Mouse (Mus musculus) testis, adult 2 months (tissue): ENCODE data around the gene Mfap4.

Experiments
- CTCF ChIP-seq: fragments of 200-500 bp; IDR thresholded peaks from 2 replicates; pipeline ENCODE4 v1.5.1; 2012; ENCODE audit warnings: low read depth, mild to moderate bottlenecking, inconsistent platforms, low read length, moderate library complexity; ENCODE audit not compliant: control insufficient read depth, insufficient read depth, insufficient replicate concordance
- POLR2A ChIP-seq: fragments of 200-500 bp; IDR thresholded peaks from 2 replicates; pipeline ENCODE4 v1.6.1; 2012; ENCODE audit warnings: low read depth, mild to moderate bottlenecking, inconsistent platforms, low read length, moderate library complexity; ENCODE audit not compliant: control insufficient read depth

GRCm38 (mm10) chr11:61469317-61469917 lies 15.8 kb upstream of the Mfap4 start:
- TF ChIP-seq CTCF: no peak
- no peak for TF ChIP-seq POLR2A
